12 mouse cellular contexts compared by ENCODE assay signal in the genomic region with DNA sequence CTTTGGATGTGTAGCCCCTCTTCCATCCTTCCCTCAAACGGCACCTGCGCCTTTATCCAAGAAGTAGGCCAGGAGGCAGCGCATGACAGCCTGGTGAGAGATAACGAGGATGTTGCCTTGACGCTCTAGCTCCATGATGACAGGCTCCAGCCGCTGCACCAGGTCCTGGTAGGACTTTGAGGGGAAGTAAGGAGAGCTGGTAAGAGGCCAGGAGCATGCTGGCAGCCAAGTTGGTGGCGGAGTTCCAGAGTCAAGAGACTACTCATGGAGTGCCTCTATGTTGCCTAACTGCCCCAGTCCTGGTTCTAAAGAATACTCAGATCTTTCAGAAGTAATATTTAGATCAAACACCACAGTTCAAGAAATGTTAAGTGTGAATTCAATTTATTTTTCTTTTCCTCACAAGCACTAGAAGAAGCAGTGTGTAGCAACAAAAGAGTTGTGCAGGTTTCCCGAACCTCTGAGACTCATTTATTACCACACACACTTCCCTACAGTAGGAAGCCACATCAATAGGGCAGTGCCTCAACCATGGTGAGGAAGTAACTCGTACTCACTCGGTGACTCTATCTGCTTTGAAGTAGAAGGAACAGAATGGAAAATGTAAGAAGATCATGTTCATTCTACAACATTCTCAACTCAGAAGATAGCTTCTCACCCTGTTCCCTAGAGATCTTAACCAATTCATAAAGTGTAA. TPM values are rescaled to one million over a fixed set of nuclear protein-coding genes. Genes with fewer than 3 reads are reported as not detected.
DNase-seq lines count a peak whose midpoint lies in the region; ATAC-seq lines count a peak whose summit lies in the region.
"Had no signal": no experiment of that assay in that cellular context is flagged by ENCODE, and none has a peak within 500 bp of the region (broad histone marks: within the 10 kb centered on the region; RNA-seq: fewer than 3 reads in every experiment).

No protein-coding gene starts in this region.

- DNase-seq in adrenal gland, postnatal 14 days: peak; percentile 52
- no peak for DNase-seq in adrenal gland, adult 8-10 months
- peak; percentile 71 to 85 for DNase-seq in heart, postnatal 14 days

- 0 out of 2 replicates have a peak, but pooled peaks have one; percentile 28 for ATAC-seq in cerebellum, adult (ENCODE audit: insufficient number of reproducible peaks, low FRiP score, low TSS enrichment)
- ATAC-seq in megakaryocyte, adult 5-6 weeks (ENCODE audit: poor library complexity, severe bottlenecking): peak; percentile 79
- ATAC-seq in intestine, embryonic 15.5 days: no peak
- no peak for ATAC-seq in hindbrain, embryonic 12.5 days (ENCODE audit: low FRiP score)
- ATAC-seq in activated CD4-positive, CD25-positive, alpha-beta regulatory T cell, adult 4 months: no peak

- H3K36me3 ChIP-seq in intestine, embryonic 15.5 days: 0 out of 2 replicates have a peak, but pooled peaks cover 12% of the 10 kb centered on the region
- H3K36me3 ChIP-seq in hindbrain, embryonic 12.5 days: peaks cover 69% of the 10 kb centered on the region

- no peak overlapping the region for H3K27ac ChIP-seq in intestine, embryonic 15.5 days
- H3K27ac ChIP-seq in hindbrain, embryonic 12.5 days: no peak overlapping the region
- H3K27ac ChIP-seq: embryonic facial prominence, embryonic 15.5 days; midbrain, embryonic 10.5 days had no signal

- H3K4me3 ChIP-seq in intestine, embryonic 15.5 days (replicated peaks): no peak overlapping the region
- no peak overlapping the region for H3K4me3 ChIP-seq in hindbrain, embryonic 12.5 days
- H3K4me3 ChIP-seq: embryonic facial prominence, embryonic 15.5 days; midbrain, embryonic 10.5 days had no signal

- no peak overlapping the region for H3K9ac ChIP-seq in intestine, embryonic 15.5 days
- no peak overlapping the region for H3K9ac ChIP-seq in hindbrain, embryonic 12.5 days
- H3K9ac ChIP-seq: embryonic facial prominence, embryonic 15.5 days had no signal

- no peaks in the 10 kb centered on the region for H3K9me3 ChIP-seq in intestine, embryonic 15.5 days
- no peaks in the 10 kb centered on the region for H3K9me3 ChIP-seq in hindbrain, embryonic 12.5 days (replicated peaks)
- H3K9me3 ChIP-seq: embryonic facial prominence, embryonic 15.5 days; midbrain, embryonic 10.5 days had no signal

- intact Hi-C loops in heart, postnatal 14 days (cut with DNase I): no loop called here

- no peaks in the 10 kb centered on the region for H3K4me1 ChIP-seq in intestine, embryonic 15.5 days (replicated peaks)
- H3K4me1 ChIP-seq in hindbrain, embryonic 12.5 days: no peaks in the 10 kb centered on the region
- H3K4me1 ChIP-seq: embryonic facial prominence, embryonic 15.5 days; midbrain, embryonic 10.5 days had no signal

- H3K27me3 ChIP-seq in intestine, embryonic 15.5 days (replicated peaks): no peaks in the 10 kb centered on the region
- H3K27me3 ChIP-seq in hindbrain, embryonic 12.5 days: no peaks in the 10 kb centered on the region
- H3K27me3 ChIP-seq: embryonic facial prominence, embryonic 15.5 days had no signal

- no peak overlapping the region for H3K4me2 ChIP-seq in intestine, embryonic 15.5 days (replicated peaks)
- H3K4me2 ChIP-seq in hindbrain, embryonic 12.5 days (replicated peaks): no peak overlapping the region
- H3K4me2 ChIP-seq: embryonic facial prominence, embryonic 15.5 days had no signal

- WGBS in intestine, embryonic 15.5 days: 92% methylated on average over 10 of the region's 10 CpGs
- 94% methylated on average over 10 of the region's 10 CpGs for WGBS in hindbrain, embryonic 12.5 days

RNA-seq across cellular contexts. Expression of a gene that starts 15.5 kb away (rescaled TPM):
- total RNA-seq in adrenal gland, postnatal 14 days (2021): not detected in 2 replicates
- total RNA-seq in adrenal gland, adult 8-10 months (2022): under 1 TPM in 2 of 4 experiments, not detected in 2; 0.31 to 0.35 TPM
- total RNA-seq in heart, postnatal 14 days (2021): not detected
- total RNA-seq in megakaryocyte, adult 5-6 weeks (2015): 0.11 TPM in 1 of 2 replicates, not detected in the other
- total RNA-seq in megakaryocyte, adult 5-6 weeks (2017): not detected in 2 replicates
- polyA plus RNA-seq in intestine, embryonic 15.5 days (2015; fragmentation: Nextera tagmentation; extraction: Ambion mirVana): not detected in 2 replicates
- polyA plus RNA-seq in hindbrain, embryonic 12.5 days (2016; fragmentation: Nextera tagmentation; extraction: Ambion mirVana): 0.15 TPM in 1 of 2 replicates, not detected in the other
- not detected for polyA plus RNA-seq in activated CD4-positive, CD25-positive, alpha-beta regulatory T cell, adult 4 months (2017; shearing (Covaris generic))
- total RNA-seq: hematopoietic stem cell, adult 5-6 weeks; left cerebral cortex, postnatal 25 days had no signal
- polyA plus RNA-seq: embryonic facial prominence, embryonic 15.5 days; midbrain, embryonic 10.5 days had no signal

RNA-seq across cellular contexts. Expression of a gene that starts 17.0 kb away (rescaled TPM):
- 9.8 and 10.1 TPM in 2 replicates for total RNA-seq in adrenal gland, postnatal 14 days (2021)
- 10 to 100 TPM in 2 of 4 experiments, 1 to 10 TPM in 2; 7.8 to 16.6 (median 11.6) TPM for total RNA-seq in adrenal gland, adult 8-10 months (2022)
- total RNA-seq in heart, postnatal 14 days (2021): 1 to 10 TPM; 6.3 to 6.6 TPM
- 10.3 and 10.7 TPM in 2 replicates for total RNA-seq in megakaryocyte, adult 5-6 weeks (2015)
- total RNA-seq in megakaryocyte, adult 5-6 weeks (2017): 8.4 and 8.8 TPM in 2 replicates
- polyA plus RNA-seq in intestine, embryonic 15.5 days (2015; fragmentation: Nextera tagmentation; extraction: Ambion mirVana): 10.2 and 10.5 TPM in 2 replicates
- polyA plus RNA-seq in hindbrain, embryonic 12.5 days (2016; fragmentation: Nextera tagmentation; extraction: Ambion mirVana): 19.2 and 19.9 TPM in 2 replicates
- polyA plus RNA-seq in activated CD4-positive, CD25-positive, alpha-beta regulatory T cell, adult 4 months (2017; shearing (Covaris generic)): 10 to 100 TPM; 19.3 to 20.3 TPM

RNA-seq across cellular contexts. Expression of a gene that starts 29.0 kb away (rescaled TPM):
- total RNA-seq in adrenal gland, postnatal 14 days (2021): 19.5 and 23.1 TPM in 2 replicates
- total RNA-seq in adrenal gland, adult 8-10 months (2022): 100 to 1,000 TPM in 1 of 4 experiments, 10 to 100 TPM in 3; 29.4 to 107 (median 61.6) TPM
- 10 to 100 TPM; 65.7 to 70.8 TPM for total RNA-seq in heart, postnatal 14 days (2021)
- 2.8 and 4.4 TPM in 2 replicates for total RNA-seq in megakaryocyte, adult 5-6 weeks (2015)
- total RNA-seq in megakaryocyte, adult 5-6 weeks (2017): 7.2 and 8.0 TPM in 2 replicates
- 10.8 and 11.2 TPM in 2 replicates for polyA plus RNA-seq in intestine, embryonic 15.5 days (2015; fragmentation: Nextera tagmentation; extraction: Ambion mirVana)
- 17.0 and 17.8 TPM in 2 replicates for polyA plus RNA-seq in hindbrain, embryonic 12.5 days (2016; fragmentation: Nextera tagmentation; extraction: Ambion mirVana)
- 1 to 10 TPM; 2.7 to 3.9 TPM for polyA plus RNA-seq in activated CD4-positive, CD25-positive, alpha-beta regulatory T cell, adult 4 months (2017; shearing (Covaris generic))

RNA-seq across cellular contexts. Expression of a gene that starts 31.7 kb away (rescaled TPM):
- 2.1 and 2.7 TPM in 2 replicates for total RNA-seq in adrenal gland, postnatal 14 days (2021)
- 10 to 100 TPM in 2 of 4 experiments, 1 to 10 TPM in 2; 3.7 to 16.2 (median 8.1) TPM for total RNA-seq in adrenal gland, adult 8-10 months (2022)
- under 1 TPM; 0.57 to 0.73 TPM for total RNA-seq in heart, postnatal 14 days (2021)
- 0.54 and 0.87 TPM in 2 replicates for total RNA-seq in megakaryocyte, adult 5-6 weeks (2015)
- 0.11 and 0.33 TPM in 2 replicates for total RNA-seq in megakaryocyte, adult 5-6 weeks (2017)
- 58.1 and 62.2 TPM in 2 replicates for polyA plus RNA-seq in intestine, embryonic 15.5 days (2015; fragmentation: Nextera tagmentation; extraction: Ambion mirVana)
- 1.2 and 1.3 TPM in 2 replicates for polyA plus RNA-seq in hindbrain, embryonic 12.5 days (2016; fragmentation: Nextera tagmentation; extraction: Ambion mirVana)
- under 1 TPM; 0.25 to 0.34 TPM for polyA plus RNA-seq in activated CD4-positive, CD25-positive, alpha-beta regulatory T cell, adult 4 months (2017; shearing (Covaris generic))

RNA-seq across cellular contexts. Expression of a gene that starts 38.7 kb away (rescaled TPM):
- 1.7 and 31.3 TPM in 2 replicates for total RNA-seq in adrenal gland, postnatal 14 days (2021)
- total RNA-seq in adrenal gland, adult 8-10 months (2022): under 1 TPM in 1 of 4 experiments, not detected in 3; 0.32 TPM
- total RNA-seq in heart, postnatal 14 days (2021): not detected
- total RNA-seq in megakaryocyte, adult 5-6 weeks (2015): not detected in 2 replicates
- not detected in 2 replicates for total RNA-seq in megakaryocyte, adult 5-6 weeks (2017)
- polyA plus RNA-seq in intestine, embryonic 15.5 days (2015; fragmentation: Nextera tagmentation; extraction: Ambion mirVana): 2.4 and 2.6 TPM in 2 replicates
- polyA plus RNA-seq in hindbrain, embryonic 12.5 days (2016; fragmentation: Nextera tagmentation; extraction: Ambion mirVana): not detected in 2 replicates
- not detected for polyA plus RNA-seq in activated CD4-positive, CD25-positive, alpha-beta regulatory T cell, adult 4 months (2017; shearing (Covaris generic))
- total RNA-seq: hematopoietic stem cell, adult 5-6 weeks; left cerebral cortex, postnatal 25 days had no signal
- polyA plus RNA-seq: embryonic facial prominence, embryonic 15.5 days; midbrain, embryonic 10.5 days had no signal

Comparison
In these comparisons a context has a peak if more than half of its experiments do, and no peak if none do; other contexts are left out.
1. ATAC-seq: peak in cerebellum, adult (single experiment) and megakaryocyte, adult 5-6 weeks (single experiment); none in intestine, embryonic 15.5 days (single experiment), hindbrain, embryonic 12.5 days (single experiment) and activated CD4-positive, CD25-positive, alpha-beta regulatory T cell, adult 4 months (single experiment).